Mouse (Mus musculus): ENCODE measurements around the gene Invs. TPM values are rescaled to one million over a fixed set of nuclear protein-coding genes. Genes with fewer than 3 reads are reported as not detected.

The Invs gene
- total RNA-seq, 2 experiments from 2014 or later = 10.0 to 10.8 TPM

- intact Hi-C loops (cut with DNase I) = no loop called here
- no peak for DNase-seq (ENCODE audit: low spot score in 2 of 2)
Measured at GRCm38 (mm10) chr4:48422633-48423032, 143.1 kb downstream of the Invs start.

GRCm38 (mm10) chr4:48423738-48424137 is 144.2 kb downstream of the Invs start:
- intact Hi-C loops (cut with DNase I) = no loop called here
- no peak for DNase-seq (ENCODE audit: low spot score in 2 of 2)

GRCm38 (mm10) chr4:48427413-48427812 is 147.9 kb downstream of the Invs start:
- no peak for DNase-seq (ENCODE audit: low spot score in 2 of 2)
- intact Hi-C loops (cut with DNase I) = no loop called here

- no peak for DNase-seq (ENCODE audit: low spot score in 2 of 2)
- intact Hi-C loops (cut with DNase I) = no loop called here
Measured at GRCm38 (mm10) chr4:48428054-48428453, 148.5 kb downstream of the Invs start.

- DNase-seq (ENCODE audit: low spot score in 2 of 2) = peak; percentile 22 to 33
- intact Hi-C loops (cut with DNase I) = no loop called here
Measured at GRCm38 (mm10) chr4:48454106-48454773, 174.7 kb downstream of the Invs start.

- no peak for DNase-seq (ENCODE audit: low spot score in 2 of 2)
- intact Hi-C loops (cut with DNase I) = no loop called here
Measured at GRCm38 (mm10) chr4:48458436-48458835, 178.9 kb downstream of the Invs start.

- no peak for DNase-seq (ENCODE audit: low spot score in 2 of 2)
- intact Hi-C loops (cut with DNase I) = no loop called here
Measured at GRCm38 (mm10) chr4:48461060-48461459, 181.5 kb downstream of the Invs start.

- intact Hi-C loops (cut with DNase I) = loop anchor here (5.0 kb wide), 1 partner anchor 211 kb away; no protein-coding TSS in a partner anchor
- DNase-seq (ENCODE audit: low spot score in 2 of 2) = no peak
Measured at GRCm38 (mm10) chr4:48470977-48471376, 191.4 kb downstream of the Invs start.

- DNase-seq (ENCODE audit: low spot score in 2 of 2) = no peak
- intact Hi-C loops (cut with DNase I) = loop anchor here (5.0 kb wide), 1 partner anchor 210 kb away; no protein-coding TSS in a partner anchor
Measured at GRCm38 (mm10) chr4:48472052-48472791, 192.7 kb downstream of the Invs start.

GRCm38 (mm10) chr4:48472792-48473650 is 193.5 kb downstream of the Invs start, which contains the start of gene Tex10:
Gene Tex10, minus strand, starts transcription at chr4:48473459.
- peak; percentile 74 to 88 for DNase-seq (ENCODE audit: low spot score in 2 of 2)
- intact Hi-C loops (cut with DNase I) = loop anchor here (5.0 kb wide), 1 partner anchor 209 kb away; no protein-coding TSS in a partner anchor

- no peak for DNase-seq (ENCODE audit: low spot score in 2 of 2)
- intact Hi-C loops (cut with DNase I) = loop anchor here (5.0 kb wide), 1 partner anchor 209 kb away; no protein-coding TSS in a partner anchor
Measured at GRCm38 (mm10) chr4:48473651-48474011, 194.1 kb downstream of the Invs start.

GRCm38 (mm10) chr4:48481287-48481686 is 201.7 kb downstream of the Invs start:
- intact Hi-C loops (cut with DNase I) = no loop called here
- peak in 1 of 2 experiments; percentile 15 for DNase-seq (ENCODE audit: low spot score in 2 of 2)

Other genes with a start within 250 kb of the Invs start
- 10 to 100 TPM; 21.7 to 32.5 TPM for gene Nr4a3, start 234.6 kb upstream of the Invs start, total RNA-seq (2021)
- 10 to 100 TPM; 22.7 to 23.2 TPM for gene Stx17, start 154.8 kb upstream of the Invs start, total RNA-seq (2021)
- 10 to 100 TPM; 33.3 to 37.2 TPM for gene Erp44, start 202 bp upstream of the Invs start, total RNA-seq (2021)
- 10 to 100 TPM; 22.9 to 23.3 TPM for gene Tex10, start 193.7 kb downstream of the Invs start, total RNA-seq (2021)